Mouse (Mus musculus): Measurements from ENCODE around the gene Thada.

Gene Thada

GRCm38 (mm10) chr17:84266161-84266948 lies 199.7 kb downstream of the Thada start:
- CTCF ChIA-PET: no interaction called here
- POLR2A ChIA-PET: interaction anchor here in 1 of 4 experiments (0.9 kb wide), 1 partner anchor 228 kb away, joined by 3 read pairs; no protein-coding TSS in a partner anchor

- CTCF ChIA-PET: no interaction called here
- POLR2A ChIA-PET: no interaction called here
Measured at GRCm38 (mm10) chr17:84265480-84266130, 200.4 kb downstream of the Thada start.

- ChIA-PET CTCF (interaction anchor here in 1 of 4 experiments (0.7 kb wide), 1 partner anchor 24 kb away, joined by 3 read pairs; no protein-coding TSS in a partner anchor), POLR2A (interaction anchor here in 2 of 4 experiments (1.1 to 1.3 kb wide), 3 partner anchors 17 to 50 kb away, joined by 3 to 4 read pairs (median 3); no protein-coding TSS in a partner anchor)
Measured at GRCm38 (mm10) chr17:84264305-84264704, 201.7 kb downstream of the Thada start.

- ChIA-PET CTCF (no interaction called here), POLR2A (interaction anchor here in 1 of 4 experiments (0.9 to 1.3 kb wide), 2 partner anchors 12 to 17 kb away, joined by 4 read pairs; no protein-coding TSS in a partner anchor)
Measured at GRCm38 (mm10) chr17:84263591-84263990, 202.4 kb downstream of the Thada start.

- POLR2A ChIA-PET: interaction anchor here in 1 of 4 experiments (0.9 to 1.4 kb wide), 6 partner anchors 8 to 16 kb away, joined by 3 to 6 read pairs (median 4); no protein-coding TSS in a partner anchor
- CTCF ChIA-PET: interaction anchor here in 2 of 4 experiments (0.7 to 1.0 kb wide), 2 partner anchors 21 to 88 kb away, joined by 3 to 4 read pairs; no protein-coding TSS in a partner anchor
Measured at GRCm38 (mm10) chr17:84262325-84262979, 203.6 kb downstream of the Thada start.

GRCm38 (mm10) chr17:84261010-84261409 lies 205.0 kb downstream of the Thada start:
- POLR2A ChIA-PET: interaction anchor here in 1 of 4 experiments (1.3 kb wide), 1 partner anchor 10 kb away, joined by 3 read pairs; no protein-coding TSS in a partner anchor

GRCm38 (mm10) chr17:84260226-84260625 lies 205.8 kb downstream of the Thada start:
- ChIA-PET CTCF (interaction anchor here in 1 of 4 experiments (0.6 kb wide), 1 partner anchor 296 kb away, joined by 9 read pairs; no protein-coding TSS in a partner anchor), POLR2A (interaction anchor here in 1 of 4 experiments (1.1 kb wide), 1 partner anchor 94 kb away, joined by 3 read pairs; no protein-coding TSS in a partner anchor)

More at GRCm38 (mm10) chr17:84261010-84261409, 205.0 kb downstream of the Thada start:
- CTCF ChIA-PET: no interaction called here

- ChIA-PET CTCF (interaction anchor here in 1 of 4 experiments (1.1 kb wide), 1 partner anchor 276 kb away, joined by 20 read pairs; no protein-coding TSS in a partner anchor), POLR2A (interaction anchor here in 1 of 4 experiments (0.6 to 1.6 kb wide), 3 partner anchors 9 to 132 kb away, joined by 3 read pairs; no protein-coding TSS in a partner anchor)
Measured at GRCm38 (mm10) chr17:84258638-84259261, 207.3 kb downstream of the Thada start.

GRCm38 (mm10) chr17:84257927-84258532 lies 208.0 kb downstream of the Thada start:
- ChIA-PET POLR2A (interaction anchor here in 1 of 4 experiments (0.6 to 1.2 kb wide), 3 partner anchors 10 to 133 kb away, joined by 3 read pairs; no protein-coding TSS in a partner anchor), CTCF (interaction anchor here in 1 of 4 experiments (1.1 kb wide), 1 partner anchor 277 kb away, joined by 20 read pairs; no protein-coding TSS in a partner anchor)

- POLR2A ChIA-PET: interaction anchor here in 1 of 4 experiments (0.5 kb wide), 1 partner anchor 158 kb away, joined by 3 read pairs; no protein-coding TSS in a partner anchor
- CTCF ChIA-PET: no interaction called here
Measured at GRCm38 (mm10) chr17:84256278-84256819, 209.7 kb downstream of the Thada start.

GRCm38 (mm10) chr17:84255841-84256240 lies 210.2 kb downstream of the Thada start:
- CTCF ChIA-PET: interaction anchor here in 1 of 4 experiments (0.7 kb wide), 1 partner anchor 288 kb away, joined by 4 read pairs; no protein-coding TSS in a partner anchor
- POLR2A ChIA-PET: interaction anchor here in 1 of 4 experiments (0.5 to 1.1 kb wide), 3 partner anchors 12 to 641 kb away, joined by 3 read pairs; no protein-coding TSS in a partner anchor

GRCm38 (mm10) chr17:84251426-84251825 lies 214.6 kb downstream of the Thada start:
- ChIA-PET CTCF (interaction anchor here in 2 of 4 experiments (0.5 to 0.7 kb wide), 4 partner anchors 73 to 455 kb away, joined by 3 to 5 read pairs (median 4); no protein-coding TSS in a partner anchor), POLR2A (interaction anchor here in 2 of 4 experiments (0.6 to 2.0 kb wide), 4 partner anchors 10 to 296 kb away, joined by 3 to 5 read pairs (median 4); no protein-coding TSS in a partner anchor)

- POLR2A ChIA-PET: interaction anchor here in 3 of 4 experiments (0.5 to 2.4 kb wide), 8 partner anchors 8 to 740 kb away, joined by 3 to 7 read pairs (median 4); no protein-coding TSS in a partner anchor
- CTCF ChIA-PET: interaction anchor here in 2 of 4 experiments (0.6 kb wide), 2 partner anchors 11 to 166 kb away, joined by 4 to 10 read pairs; no protein-coding TSS in a partner anchor
Measured at GRCm38 (mm10) chr17:84244182-84244920, 221.7 kb downstream of the Thada start.

GRCm38 (mm10) chr17:84243759-84244158 lies 222.2 kb downstream of the Thada start:
- POLR2A ChIA-PET: interaction anchor here in 3 of 4 experiments (0.5 to 2.4 kb wide), 6 partner anchors 9 to 740 kb away, joined by 3 to 7 read pairs (median 4); no protein-coding TSS in a partner anchor
- CTCF ChIA-PET: interaction anchor here in 1 of 4 experiments (0.6 kb wide), 1 partner anchor 11 kb away, joined by 4 read pairs; no protein-coding TSS in a partner anchor

- ChIA-PET POLR2A (interaction anchor here (0.6 to 1.2 kb wide), 10 partner anchors 23 to 374 kb away, joined by 3 to 7 read pairs (median 4); no protein-coding TSS in a partner anchor), CTCF (interaction anchor here (0.6 to 1.4 kb wide), 20 partner anchors 12 to 1501 kb away, joined by 3 to 13 read pairs (median 4); no protein-coding TSS in a partner anchor)
Measured at GRCm38 (mm10) chr17:84241308-84241957, 224.6 kb downstream of the Thada start.
